Mouse (Mus musculus): ENCODE results near the gene Oog3.

The Oog3 gene

DNA sequence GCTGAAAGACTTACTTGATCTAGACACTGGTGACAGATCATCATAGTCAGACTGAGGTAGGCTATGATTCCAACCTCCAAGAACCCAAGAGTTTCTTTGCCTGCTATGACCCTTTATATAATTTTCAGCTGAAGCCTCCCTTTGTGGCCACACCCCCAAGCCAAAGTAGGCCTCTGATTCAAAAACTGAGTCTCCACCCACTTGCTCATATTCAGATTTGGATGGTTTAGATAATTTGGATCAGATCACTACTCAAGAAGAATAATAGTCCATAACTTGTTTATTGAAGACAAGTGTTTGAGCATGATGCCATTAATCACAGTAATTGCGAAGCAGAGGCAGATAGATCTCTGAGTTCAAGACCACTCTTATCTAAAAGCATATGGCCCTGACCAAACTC lies at the start of gene Oog3:
Oog3 (minus strand) TSS at position 101 of the 400 bp plus-strand sequence.
- no peak for DNase-seq

- DNase-seq = no peak
Measured at GRCm38 (mm10) chr4:144190419-144190818, 28.0 kb upstream of the Oog3 start, which contains the start of gene Oog2. Gene Oog2, plus strand, starts transcription at chr4:144190719.

Data from right cerebral cortex, postnatal 14 days (tissue).